Mouse (Mus musculus) liver, embryonic 15.5 days (tissue): ENCODE results near the gene Zfp956. TPM values are rescaled to one million over a fixed set of nuclear protein-coding genes. Genes with fewer than 3 reads are reported as not detected.
"Not testable (repeated sequence)": the region's sequence is repeated elsewhere in the genome, so short reads cannot be mapped to it uniquely, and the experiment has no call there.

Source experiments
- ATAC-seq: fragments of 200-750 bp; cut with Nextera tagmentation; 2 replicates; pipeline ENCODE4 v1.8.0; 2017; ENCODE audit warnings: moderate number of reproducible peaks, mild to moderate bottlenecking, moderate library complexity; ENCODE audit not compliant: insufficient read depth
- H3K27ac ChIP-seq: fragments of 300-500 bp; sonication (generic); replicated peaks from 2 replicates; pipeline ENCODE4 v1.5.1; 2015; ENCODE audit warnings: mild to moderate bottlenecking, inconsistent platforms
- H3K27me3 ChIP-seq: fragments of 300-500 bp; sonication (generic); 2 replicates; pipeline ENCODE4 v1.6.1; 2015; ENCODE audit warnings: mild to moderate bottlenecking, inconsistent platforms
- H3K36me3 ChIP-seq: fragments of 300-500 bp; sonication (generic); replicated peaks from 2 replicates; pipeline ENCODE4 v1.6.1; 2015; ENCODE audit warnings: moderate library complexity, mild to moderate bottlenecking, inconsistent platforms
- H3K4me1 ChIP-seq: fragments of 300-500 bp; sonication (generic); replicated peaks from 2 replicates; pipeline ENCODE4 v1.6.1; 2015; ENCODE audit warnings: inconsistent platforms
- H3K4me2 ChIP-seq: fragments of 300-500 bp; sonication (generic); 2 replicates; pipeline ENCODE4 v1.6.1; 2015; ENCODE audit warnings: moderate library complexity, mild to moderate bottlenecking, inconsistent platforms
- H3K4me3 ChIP-seq: fragments of 300-500 bp; sonication (generic); replicated peaks from 2 replicates; pipeline ENCODE4 v1.5.1; 2015; ENCODE audit warnings: mild to moderate bottlenecking, inconsistent platforms
- H3K9ac ChIP-seq: fragments of 300-500 bp; sonication (generic); 2 replicates; pipeline ENCODE4 v1.6.1; 2015; ENCODE audit warnings: moderate library complexity, mild to moderate bottlenecking, inconsistent platforms
- H3K9me3 ChIP-seq: fragments of 300-500 bp; sonication (generic); replicated peaks from 2 replicates; pipeline ENCODE4 v1.6.1; 2016; ENCODE audit warnings: inconsistent platforms
- WGBS: fragments of 180-500 bp; shearing (Covaris S2); methylation state at CpG from one replicate; pipeline ENCODE4 v1.1.7; 2015; ENCODE audit warnings: mixed read lengths; ENCODE audit not compliant: insufficient replicate concordance; 5-methylcytosine and 5-hydroxymethylcytosine counted together
- polyA plus RNA-seq: library from polyadenylated mRNA; unstranded; fragments of >200 nt; fragmentation: Nextera tagmentation; extraction: Ambion mirVana; gene quantifications from 2 replicates; pipeline ENCODE4 v1.2.1, GENCODE M21; 2015

Gene Zfp956
- polyA plus RNA-seq, 1 experiment from 2014 or later, result 2.2 TPM

DNA sequence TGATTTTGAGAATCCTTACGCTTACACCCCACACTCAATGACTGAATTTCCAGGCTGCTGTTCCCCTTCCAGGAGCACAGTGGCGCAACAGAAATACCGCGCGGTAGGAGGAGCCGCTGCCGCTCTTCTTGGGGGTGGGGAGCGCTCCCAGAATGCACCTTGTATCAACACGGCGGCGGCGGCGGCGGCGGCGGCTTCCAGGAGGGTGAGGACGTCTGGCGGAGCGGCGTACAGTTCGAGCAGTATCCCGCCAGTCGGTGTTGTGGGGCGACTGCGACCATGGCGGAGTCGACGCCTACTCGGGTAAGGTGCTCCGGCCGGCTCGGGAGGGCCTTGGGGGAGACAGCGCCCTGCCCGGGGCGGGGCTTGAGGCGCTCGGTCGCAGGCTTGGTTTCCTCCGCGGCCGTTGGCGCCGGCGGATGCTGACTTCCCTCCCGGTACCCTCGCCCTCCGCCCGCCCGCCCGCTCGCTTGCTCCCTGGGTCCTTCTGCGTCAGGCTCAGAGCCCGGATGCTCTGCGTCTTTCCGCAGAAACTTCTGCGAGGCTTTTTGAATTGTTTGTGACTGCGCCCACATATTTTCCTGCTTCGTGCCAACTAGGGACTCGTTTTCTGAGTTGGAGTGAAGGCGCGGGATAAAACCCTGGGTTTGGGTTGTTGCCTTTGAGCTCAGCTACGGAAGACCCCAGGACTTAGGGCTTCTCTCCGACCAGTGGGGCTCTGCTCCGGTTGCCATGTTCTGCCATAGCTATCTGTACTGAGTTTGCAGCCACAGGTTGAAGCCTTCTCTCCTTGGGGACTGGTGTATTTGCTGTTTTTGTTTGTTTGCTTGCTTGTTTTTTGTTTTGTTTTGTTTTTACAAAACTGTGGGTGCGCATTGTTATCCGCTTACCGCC is 32.5 kb upstream of the Zfp956 start, which contains the start of gene Zfp212:
Zfp212 (plus strand) TSS at position 30 of the 894 bp plus-strand sequence.
- Histone ChIP-seq H3K9ac (peak within 1 kb of the TSS; percentile 89), H3K9me3 (no peaks in the 10 kb centered on the region), H3K36me3 (no peaks in the 10 kb centered on the region; the same call in 1 of the 2 replicates), H3K4me2 (peak within 1 kb of the TSS; percentile 66), H3K4me1 (peaks cover 56% of the 10 kb centered on the region), H3K27me3 (no peaks in the 10 kb centered on the region), H3K27ac (peak within 1 kb of the TSS; percentile 99), H3K4me3 (peak within 1 kb of the TSS; percentile 85)
- peak; percentile 92 for ATAC-seq
- WGBS, result under 1% methylated on average over 67 of the region's 67 CpGs

DNA sequence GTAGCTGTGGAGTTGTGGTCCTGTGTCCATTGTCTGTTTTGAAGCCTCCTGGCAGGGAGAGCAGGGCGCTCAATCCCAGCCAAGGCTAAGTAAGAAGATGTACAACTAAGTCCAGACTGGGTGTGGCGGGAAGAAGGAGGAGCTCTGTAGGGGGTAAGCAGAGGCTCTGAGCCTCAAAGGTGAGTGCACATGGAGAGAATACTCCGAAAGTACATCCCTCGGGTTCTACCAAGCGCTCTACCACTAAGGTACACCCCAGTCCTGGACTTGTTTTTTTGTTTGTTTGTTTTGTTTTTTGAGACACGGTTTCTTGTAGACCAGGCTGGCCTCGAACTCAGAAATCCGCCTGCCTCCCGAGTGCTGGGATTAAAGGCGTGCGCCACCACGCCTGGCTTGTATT is 10.7 kb upstream of the Zfp956 start:
- H3K27ac ChIP-seq, result no peak overlapping the region
- H3K9ac ChIP-seq, result peak overlapping the region; percentile 63
- peak overlapping the region; percentile 64 for H3K4me3 ChIP-seq
- peak overlapping the region; percentile 96 for H3K4me2 ChIP-seq
- H3K9me3 ChIP-seq, result no peaks in the 10 kb centered on the region
- 0 out of 2 replicates have a peak, but pooled peaks have one; percentile 8 for ATAC-seq
- H3K27me3 ChIP-seq, result no peaks in the 10 kb centered on the region
- peaks cover 15% of the 10 kb centered on the region for H3K36me3 ChIP-seq
- H3K4me1 ChIP-seq, result peaks cover 16% of the 10 kb centered on the region
- 41% methylated on average over 12 of the region's 12 CpGs for WGBS

DNA sequence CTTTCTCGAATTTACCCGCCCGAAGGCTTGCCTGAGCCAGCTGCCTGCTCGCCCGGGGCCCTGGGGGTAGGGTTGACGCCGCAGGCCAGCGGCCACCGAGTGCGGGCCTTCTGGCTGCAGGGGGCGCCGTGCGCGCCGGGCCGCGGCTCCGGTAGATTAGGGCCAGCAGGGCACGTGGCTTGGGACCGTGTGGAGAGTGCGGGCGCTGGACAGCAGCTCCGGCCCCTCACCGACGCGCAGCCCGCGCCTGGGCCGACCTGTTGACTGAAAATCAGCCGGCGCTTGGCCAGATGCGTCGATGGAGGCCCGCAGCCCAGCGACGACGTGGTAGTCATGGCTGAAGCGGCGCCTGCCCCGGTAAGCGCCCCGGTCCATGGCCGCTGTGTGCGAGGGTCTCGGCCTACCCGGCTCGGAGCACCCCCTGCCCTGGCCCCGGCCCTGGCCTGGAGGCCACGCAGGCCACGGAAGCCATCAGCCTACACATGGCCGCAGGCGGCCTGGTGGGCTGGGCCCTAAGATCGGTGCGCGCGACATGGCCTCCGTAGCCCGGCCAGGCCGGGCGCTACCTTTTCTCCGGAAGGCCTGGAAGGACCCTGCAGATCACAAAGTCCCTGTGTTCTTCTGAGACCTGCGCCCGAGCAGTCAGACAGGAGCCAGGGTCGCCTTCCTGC is 10.0 kb upstream of the Zfp956 start:
- peak; percentile 92 for ATAC-seq
- H3K9ac ChIP-seq, result peak overlapping the region; percentile 63
- H3K9me3 ChIP-seq, result no peaks in the 10 kb centered on the region
- peak overlapping the region; percentile 64 for H3K4me3 ChIP-seq
- 11% methylated on average over 64 of the region's 64 CpGs for WGBS
- H3K4me1 ChIP-seq, result peaks cover 16% of the 10 kb centered on the region
- no peaks in the 10 kb centered on the region for H3K27me3 ChIP-seq
- peak overlapping the region; percentile 33; the same call in 1 of the 2 replicates for H3K27ac ChIP-seq
- H3K4me2 ChIP-seq, result peak overlapping the region; percentile 96
- H3K36me3 ChIP-seq, result peaks cover 15% of the 10 kb centered on the region

GRCm38 (mm10) chr6:47943721-47944120 is 9.5 kb upstream of the Zfp956 start:
- Histone ChIP-seq H3K9ac (peak overlapping the region; percentile 63), H3K27me3 (no peaks in the 10 kb centered on the region), H3K4me2 (peak overlapping the region; percentile 96), H3K27ac (no peak overlapping the region), H3K36me3 (peaks cover 15% of the 10 kb centered on the region), H3K4me3 (peak overlapping the region; percentile 64), H3K9me3 (no peaks in the 10 kb centered on the region), H3K4me1 (peaks cover 16% of the 10 kb centered on the region)
- WGBS, result 46% methylated on average over 3 of the region's 3 CpGs
- no peak for ATAC-seq

DNA sequence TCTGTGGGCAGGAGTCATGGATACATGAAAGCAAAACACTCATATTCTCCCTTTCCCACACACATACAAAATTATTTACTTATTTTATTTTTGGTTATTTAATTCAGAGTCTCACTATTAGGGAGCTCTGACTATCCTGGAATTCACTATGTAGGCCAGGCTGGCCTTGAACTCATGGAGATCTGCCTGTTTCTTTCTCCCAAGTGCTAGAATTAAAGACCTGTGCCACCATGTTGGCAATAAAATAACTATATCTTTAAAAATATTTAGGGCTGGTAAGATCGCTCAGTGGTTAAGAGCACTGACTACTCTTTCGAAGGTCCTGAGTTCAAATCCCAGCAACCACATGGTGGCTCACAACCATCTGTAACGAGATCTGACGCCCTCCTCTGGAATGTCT is 5.8 kb upstream of the Zfp956 start:
- H3K27me3 ChIP-seq, result no peaks in the 10 kb centered on the region
- H3K4me2 ChIP-seq, result no peak overlapping the region
- ATAC-seq, result no peak
- H3K4me3 ChIP-seq, result no peak overlapping the region
- H3K36me3 ChIP-seq, result peaks cover 15% of the 10 kb centered on the region
- peaks cover 13% of the 10 kb centered on the region for H3K4me1 ChIP-seq
- no peak overlapping the region for H3K27ac ChIP-seq
- no peaks in the 10 kb centered on the region for H3K9me3 ChIP-seq
- WGBS, result 82% methylated on average over 4 of the region's 4 CpGs
- H3K9ac ChIP-seq, result no peak overlapping the region

DNA sequence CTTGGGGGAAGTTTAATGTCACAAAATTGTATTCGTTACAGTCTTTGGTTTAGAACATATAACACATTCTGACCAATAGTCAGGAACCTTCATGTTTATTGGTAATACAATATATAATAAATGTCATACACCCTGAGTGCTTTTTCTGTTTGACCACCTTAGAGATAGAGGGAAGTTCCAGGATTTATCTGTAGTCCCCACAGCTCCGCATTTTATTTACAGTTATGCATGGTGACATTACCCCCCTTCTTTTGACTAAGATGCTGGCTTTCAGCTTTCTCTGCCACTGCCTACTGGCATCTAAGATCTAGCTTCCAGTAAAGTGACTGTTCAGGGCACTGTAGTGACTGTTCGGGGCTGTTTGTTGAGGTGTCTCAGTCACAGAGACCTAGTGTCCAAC is 1.2 kb downstream of the Zfp956 start:
- Histone ChIP-seq H3K4me3 (peak overlapping the region; percentile 77), H3K9me3 (no peaks in the 10 kb centered on the region), H3K36me3 (peaks cover 12% of the 10 kb centered on the region), H3K9ac (peak overlapping the region; percentile 78; the same call in 1 of the 2 replicates), H3K4me2 (peak overlapping the region; percentile 94), H3K27ac (no peak overlapping the region), H3K27me3 (no peaks in the 10 kb centered on the region), H3K4me1 (peaks cover 27% of the 10 kb centered on the region)
- 48% methylated on average over 3 of the region's 3 CpGs for WGBS
- ATAC-seq, result no peak

- Histone ChIP-seq H3K4me1 (peaks cover 23% of the 10 kb centered on the region), H3K27ac (no peak overlapping the region), H3K27me3 (no peaks in the 10 kb centered on the region), H3K9ac (no peak overlapping the region), H3K4me3 (no peak overlapping the region), H3K4me2 (no peak overlapping the region), H3K36me3 (peaks cover 36% of the 10 kb centered on the region), H3K9me3 (no peaks in the 10 kb centered on the region)
- ATAC-seq, result no peak
Measured at GRCm38 (mm10) chr6:47957816-47958215, 4.6 kb downstream of the Zfp956 start.

GRCm38 (mm10) chr6:47960685-47961421 is 7.7 kb downstream of the Zfp956 start:
- Histone ChIP-seq H3K4me2 (no peak overlapping the region), H3K27ac (no peak overlapping the region), H3K36me3 (peaks cover 57% of the 10 kb centered on the region), H3K9me3 (no peaks in the 10 kb centered on the region), H3K4me1 (no peaks in the 10 kb centered on the region), H3K4me3 (no peak overlapping the region), H3K9ac (no peak overlapping the region), H3K27me3 (no peaks in the 10 kb centered on the region)
- ATAC-seq, result no peak
- WGBS, result 70% methylated on average over 6 of the region's 6 CpGs

DNA sequence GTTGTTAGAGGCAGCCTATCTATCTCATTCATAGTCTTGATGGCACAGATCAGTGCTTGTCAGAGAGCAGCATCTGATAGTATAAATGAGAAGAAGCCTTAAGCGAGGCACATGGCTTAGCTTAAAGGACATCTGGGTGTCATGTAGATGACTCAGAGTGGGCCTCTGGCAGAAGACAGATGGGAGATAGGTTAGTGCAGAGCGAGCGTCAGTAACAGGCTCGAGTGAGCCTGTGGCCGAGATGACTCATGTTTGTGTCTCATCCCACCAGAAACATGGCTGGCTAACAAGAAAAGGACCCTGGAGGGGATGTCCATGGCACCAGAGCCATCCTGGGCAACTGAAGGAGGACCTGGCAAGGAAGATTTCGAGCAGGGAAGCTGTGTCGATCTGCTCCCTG is 9.9 kb downstream of the Zfp956 start:
- no peak overlapping the region for H3K4me3 ChIP-seq
- no peak overlapping the region for H3K9ac ChIP-seq
- WGBS, result 70% methylated on average over 7 of the region's 7 CpGs
- no peak overlapping the region for H3K27ac ChIP-seq
- no peaks in the 10 kb centered on the region for H3K4me1 ChIP-seq
- H3K4me2 ChIP-seq, result no peak overlapping the region
- peaks cover 50% of the 10 kb centered on the region for H3K36me3 ChIP-seq
- H3K27me3 ChIP-seq, result no peaks in the 10 kb centered on the region
- ATAC-seq, result no peak
- no peaks in the 10 kb centered on the region for H3K9me3 ChIP-seq

DNA sequence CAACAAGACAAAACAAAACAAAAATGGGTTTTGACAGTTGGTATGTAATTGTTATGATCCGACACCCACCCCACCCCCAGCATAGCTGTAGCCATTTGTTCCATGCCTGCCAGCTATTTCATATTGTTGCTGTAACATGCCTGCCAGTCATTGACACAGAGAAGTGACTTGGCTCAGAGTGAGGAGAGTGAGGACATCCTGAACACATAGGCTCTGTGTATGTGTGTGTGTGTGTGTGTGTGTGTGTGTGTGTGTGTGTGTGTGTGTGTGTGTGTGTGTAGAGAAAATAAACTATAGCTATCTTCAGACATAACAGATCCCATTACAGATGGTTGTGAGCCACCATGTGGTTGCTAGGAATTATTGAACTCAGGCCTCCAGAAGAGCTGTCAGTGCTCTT is 15.0 kb downstream of the Zfp956 start:
- not testable (repeated sequence) for H3K9ac ChIP-seq, H3K4me3 ChIP-seq, H3K9me3 ChIP-seq, H3K4me1 ChIP-seq, ATAC-seq, H3K27ac ChIP-seq, H3K4me2 ChIP-seq, H3K27me3 ChIP-seq
- peaks cover 19% of the 10 kb centered on the region for H3K36me3 ChIP-seq
- 50% methylated on average over 1 of the region's 1 CpGs for WGBS

GRCm38 (mm10) chr6:47974599-47974998 is 21.4 kb downstream of the Zfp956 start:
- Histone ChIP-seq H3K4me2 (no peak overlapping the region), H3K27me3 (no peaks in the 10 kb centered on the region), H3K4me1 (no peaks in the 10 kb centered on the region), H3K9ac (no peak overlapping the region), H3K4me3 (no peak overlapping the region), H3K27ac (no peak overlapping the region), H3K9me3 (no peaks in the 10 kb centered on the region), H3K36me3 (no peaks in the 10 kb centered on the region)
- WGBS, result 60% methylated on average over 1 of the region's 1 CpGs
- ATAC-seq, result no peak
